Mouse (Mus musculus) lung, embryonic 15.5 days (tissue): ENCODE measurements around the gene Stab2. TPM values are rescaled to one million over a fixed set of nuclear protein-coding genes. Genes with fewer than 3 reads are reported as not detected.

Source experiments
- ATAC-seq: fragments of 200-750 bp; cut with Nextera tagmentation; 2 replicates; pipeline ENCODE4 v1.8.0; 2017; ENCODE audit warnings: moderate number of reproducible peaks, borderline replicate concordance; ENCODE audit not compliant: low FRiP score, low TSS enrichment; ENCODE audit errors: extremely low read depth
- H3K27ac ChIP-seq: fragments of 300-500 bp; sonication (generic); 2 replicates; pipeline ENCODE4 v1.5.1; 2015; ENCODE audit warnings: moderate library complexity, mild to moderate bottlenecking, inconsistent platforms
- H3K27me3 ChIP-seq: fragments of 300-500 bp; sonication (generic); 2 replicates; pipeline ENCODE4 v1.6.1; 2015; ENCODE audit warnings: inconsistent platforms
- H3K36me3 ChIP-seq: fragments of 300-500 bp; sonication (generic); 2 replicates; pipeline ENCODE4 v1.6.1; 2015; ENCODE audit warnings: inconsistent platforms
- H3K4me1 ChIP-seq: fragments of 300-500 bp; sonication (generic); 2 replicates; pipeline ENCODE4 v1.6.1; 2015; ENCODE audit warnings: inconsistent platforms
- H3K4me2 ChIP-seq: fragments of 300-500 bp; sonication (generic); 2 replicates; pipeline ENCODE4 v1.6.1; 2015; ENCODE audit warnings: inconsistent platforms, mild to moderate bottlenecking, moderate library complexity
- H3K4me3 ChIP-seq: fragments of 300-500 bp; sonication (generic); 2 replicates; pipeline ENCODE4 v1.5.1; 2015; ENCODE audit warnings: mild to moderate bottlenecking, inconsistent platforms
- H3K9ac ChIP-seq: fragments of 300-500 bp; sonication (generic); 2 replicates; pipeline ENCODE4 v1.6.1; 2015; ENCODE audit warnings: inconsistent platforms
- H3K9me3 ChIP-seq: fragments of 300-500 bp; sonication (generic); 2 replicates; pipeline ENCODE4 v1.6.1; 2016; ENCODE audit warnings: inconsistent platforms
- WGBS: fragments of 180-500 bp; shearing (Covaris S2); methylation state at CpG from one replicate; pipeline ENCODE4 v1.1.7; 2015; 5-methylcytosine and 5-hydroxymethylcytosine counted together
- polyA plus RNA-seq: library from polyadenylated mRNA; unstranded; fragments of >200 nt; fragmentation: Nextera tagmentation; extraction: Ambion mirVana; gene quantifications from 2 replicates; pipeline ENCODE4 v1.2.1, GENCODE M21; 2015

Stab2 gene
- polyA plus RNA-seq, 1 experiment from 2014 or later = 6.2 TPM

GRCm38 (mm10) chr10:86819649-86820165 is 188.1 kb downstream of the Stab2 start:
- peak overlapping the region; percentile 22; the same call in 1 of the 2 replicates for H3K27ac ChIP-seq
- H3K9ac ChIP-seq = no peak overlapping the region

GRCm38 (mm10) chr10:86815133-86815532 is 192.7 kb downstream of the Stab2 start:
- WGBS = 60% methylated on average over 7 of the region's 7 CpGs
- Histone ChIP-seq H3K27ac (no peak overlapping the region), H3K9me3 (no peaks in the 10 kb centered on the region), H3K27me3 (no peaks in the 10 kb centered on the region), H3K36me3 (no peaks in the 10 kb centered on the region), H3K4me3 (no peak overlapping the region), H3K4me1 (peaks cover 27% of the 10 kb centered on the region), H3K4me2 (no peak overlapping the region), H3K9ac (no peak overlapping the region)
- ATAC-seq = no peak

More at GRCm38 (mm10) chr10:86819649-86820165, 188.1 kb downstream of the Stab2 start:
- H3K27me3 ChIP-seq = no peaks in the 10 kb centered on the region
- H3K36me3 ChIP-seq = peaks cover 7% of the 10 kb centered on the region; the same call in 1 of the 2 replicates
- no peaks in the 10 kb centered on the region for H3K9me3 ChIP-seq
- H3K4me1 ChIP-seq = peaks cover 17% of the 10 kb centered on the region
- WGBS = 35% methylated on average over 8 of the region's 8 CpGs
- H3K4me2 ChIP-seq = no peak overlapping the region
- ATAC-seq = peak; percentile 39; the same call in 1 of the 2 replicates
- H3K4me3 ChIP-seq = no peak overlapping the region

GRCm38 (mm10) chr10:86814292-86815131 is 193.3 kb downstream of the Stab2 start:
- H3K27me3 ChIP-seq = no peaks in the 10 kb centered on the region
- WGBS = 51% methylated on average over 19 of the region's 19 CpGs
- no peaks in the 10 kb centered on the region for H3K36me3 ChIP-seq
- H3K9me3 ChIP-seq = no peaks in the 10 kb centered on the region
- H3K4me2 ChIP-seq = no peak overlapping the region
- peaks cover 21% of the 10 kb centered on the region for H3K4me1 ChIP-seq
- ATAC-seq = no peak
- H3K27ac ChIP-seq = peak overlapping the region; percentile 19; the same call in 1 of the 2 replicates
- no peak overlapping the region for H3K9ac ChIP-seq
- H3K4me3 ChIP-seq = no peak overlapping the region

GRCm38 (mm10) chr10:86810612-86811011 is 197.2 kb downstream of the Stab2 start:
- Histone ChIP-seq H3K4me1 (0 out of 2 replicates have a peak, but pooled peaks cover 12% of the 10 kb centered on the region), H3K4me3 (no peak overlapping the region), H3K4me2 (no peak overlapping the region), H3K27ac (no peak overlapping the region), H3K9ac (no peak overlapping the region), H3K27me3 (no peaks in the 10 kb centered on the region), H3K9me3 (no peaks in the 10 kb centered on the region), H3K36me3 (no peaks in the 10 kb centered on the region)
- no peak for ATAC-seq
- WGBS = 89% methylated on average over 5 of the region's 5 CpGs

- 85% methylated on average over 9 of the region's 9 CpGs for WGBS
- Histone ChIP-seq H3K27ac (no peak overlapping the region), H3K27me3 (no peaks in the 10 kb centered on the region), H3K4me2 (no peak overlapping the region), H3K4me1 (0 out of 2 replicates have a peak, but pooled peaks cover 12% of the 10 kb centered on the region), H3K36me3 (no peaks in the 10 kb centered on the region), H3K4me3 (no peak overlapping the region), H3K9ac (no peak overlapping the region), H3K9me3 (no peaks in the 10 kb centered on the region)
- ATAC-seq = no peak
Measured at GRCm38 (mm10) chr10:86810000-86810399, 197.8 kb downstream of the Stab2 start.

GRCm38 (mm10) chr10:86808013-86808758 is 199.6 kb downstream of the Stab2 start:
- H3K9me3 ChIP-seq = no peaks in the 10 kb centered on the region
- 83% methylated on average over 15 of the region's 15 CpGs for WGBS
- H3K4me2 ChIP-seq = no peak overlapping the region
- H3K36me3 ChIP-seq = no peaks in the 10 kb centered on the region
- H3K4me3 ChIP-seq = no peak overlapping the region
- no peaks in the 10 kb centered on the region for H3K27me3 ChIP-seq
- H3K4me1 ChIP-seq = no peaks in the 10 kb centered on the region
- no peak overlapping the region for H3K27ac ChIP-seq
- H3K9ac ChIP-seq = no peak overlapping the region
- ATAC-seq = no peak

GRCm38 (mm10) chr10:86807362-86807761 is 200.5 kb downstream of the Stab2 start:
- Histone ChIP-seq H3K9ac (no peak overlapping the region), H3K4me3 (no peak overlapping the region), H3K27ac (no peak overlapping the region), H3K4me1 (no peaks in the 10 kb centered on the region), H3K4me2 (no peak overlapping the region), H3K36me3 (no peaks in the 10 kb centered on the region), H3K9me3 (no peaks in the 10 kb centered on the region), H3K27me3 (no peaks in the 10 kb centered on the region)
- WGBS = 83% methylated on average over 1 of the region's 1 CpGs
- no peak for ATAC-seq

GRCm38 (mm10) chr10:86796073-86796741 is 211.6 kb downstream of the Stab2 start:
- H3K27me3 ChIP-seq = no peaks in the 10 kb centered on the region
- H3K9ac ChIP-seq = no peak overlapping the region
- no peak overlapping the region for H3K4me2 ChIP-seq
- H3K27ac ChIP-seq = no peak overlapping the region
- WGBS = 90% methylated on average over 5 of the region's 5 CpGs
- H3K9me3 ChIP-seq = no peaks in the 10 kb centered on the region
- ATAC-seq = 0 out of 2 replicates have a peak, but pooled peaks have one; percentile 23
- peaks cover 15% of the 10 kb centered on the region for H3K4me1 ChIP-seq
- no peaks in the 10 kb centered on the region for H3K36me3 ChIP-seq
- no peak overlapping the region for H3K4me3 ChIP-seq

GRCm38 (mm10) chr10:86794794-86795535 is 212.9 kb downstream of the Stab2 start:
- H3K9me3 ChIP-seq = no peaks in the 10 kb centered on the region
- no peaks in the 10 kb centered on the region for H3K27me3 ChIP-seq
- H3K9ac ChIP-seq = no peak overlapping the region
- no peak overlapping the region for H3K4me2 ChIP-seq
- no peaks in the 10 kb centered on the region for H3K36me3 ChIP-seq
- no peak for ATAC-seq
- 79% methylated on average over 9 of the region's 9 CpGs for WGBS
- H3K27ac ChIP-seq = no peak overlapping the region
- H3K4me1 ChIP-seq = peaks cover 15% of the 10 kb centered on the region
- H3K4me3 ChIP-seq = no peak overlapping the region

GRCm38 (mm10) chr10:86794196-86794595 is 213.6 kb downstream of the Stab2 start:
- Histone ChIP-seq H3K4me2 (no peak overlapping the region), H3K4me3 (no peak overlapping the region), H3K36me3 (no peaks in the 10 kb centered on the region), H3K9me3 (no peaks in the 10 kb centered on the region), H3K27ac (no peak overlapping the region), H3K27me3 (no peaks in the 10 kb centered on the region), H3K9ac (no peak overlapping the region), H3K4me1 (peaks cover 15% of the 10 kb centered on the region)
- WGBS = 86% methylated on average over 4 of the region's 4 CpGs
- ATAC-seq = no peak

GRCm38 (mm10) chr10:86793509-86793951 is 214.3 kb downstream of the Stab2 start:
- peaks cover 15% of the 10 kb centered on the region for H3K4me1 ChIP-seq
- ATAC-seq = 0 out of 2 replicates have a peak, but pooled peaks have one; percentile 21
- no peak overlapping the region for H3K9ac ChIP-seq
- no peaks in the 10 kb centered on the region for H3K27me3 ChIP-seq
- no peak overlapping the region for H3K4me3 ChIP-seq
- H3K9me3 ChIP-seq = no peaks in the 10 kb centered on the region
- H3K27ac ChIP-seq = peak overlapping the region; percentile 35; the same call in 1 of the 2 replicates
- no peaks in the 10 kb centered on the region for H3K36me3 ChIP-seq
- no peak overlapping the region for H3K4me2 ChIP-seq
- 54% methylated on average over 2 of the region's 2 CpGs for WGBS
